Comparison of ENCODE assay signal across 19 mouse cellular contexts in genomic region chr15:77034526-77034925, GRCm38 (mm10). TPM values are rescaled to one million over a fixed set of nuclear protein-coding genes. Genes with fewer than 3 reads are reported as not detected.
A peak's percentile ranks its signal among the peaks of the same experiment; 100 is the strongest.
DNase-seq lines count a peak whose midpoint lies in the region; ATAC-seq and TF ChIP-seq lines count a peak whose summit lies in the region.
"Had no signal": no experiment of that assay in that cellular context is flagged by ENCODE, and none has a peak within 500 bp of the region (broad histone marks: within the 10 kb centered on the region; RNA-seq: fewer than 3 reads in every experiment).

No protein-coding gene starts in this region.

- no peak overlapping the region for H3K4me2 ChIP-seq in heart, embryonic 16.5 days (ENCODE audit: low read depth, low read length)
- H3K4me2 ChIP-seq in kidney, embryonic 16.5 days (replicated peaks; ENCODE audit: low read depth, low read length), result no peak overlapping the region
- H3K4me2 ChIP-seq: forebrain, embryonic 12.5 days had no signal

- no peaks in the 10 kb centered on the region for H3K9me3 ChIP-seq in heart, embryonic 16.5 days (replicated peaks; ENCODE audit: control insufficient read depth, low read length)
- H3K9me3 ChIP-seq in embryonic facial prominence, embryonic 10.5 days, result no peaks in the 10 kb centered on the region
- no peaks in the 10 kb centered on the region for H3K9me3 ChIP-seq in kidney, embryonic 16.5 days (ENCODE audit: low read length)
- H3K9me3 ChIP-seq: forebrain, embryonic 12.5 days; hindbrain, embryonic 10.5 days had no signal

- 73% methylated on average over 6 of the region's 6 CpGs for WGBS in heart, embryonic 16.5 days
- 18% methylated on average over 6 of the region's 6 CpGs for WGBS in cerebellum, adult 2 months
- 83% methylated on average over 6 of the region's 6 CpGs for WGBS in embryonic facial prominence, embryonic 10.5 days
- 79% methylated on average over 6 of the region's 6 CpGs for WGBS in kidney, embryonic 16.5 days

- peaks cover 50% of the 10 kb centered on the region for H3K4me1 ChIP-seq in heart, embryonic 16.5 days (ENCODE audit: control insufficient read depth, insufficient read depth, low read length)
- peaks cover 24% of the 10 kb centered on the region for H3K4me1 ChIP-seq in cerebellum, adult 2 months (ENCODE audit: control insufficient read depth, insufficient read depth, low read length)
- H3K4me1 ChIP-seq in embryonic facial prominence, embryonic 10.5 days, result peaks cover 44% of the 10 kb centered on the region
- H3K4me1 ChIP-seq in kidney, embryonic 16.5 days (ENCODE audit: insufficient read depth, low read length), result peaks cover 30% of the 10 kb centered on the region

- ATAC-seq in heart, embryonic 16.5 days (replicated peaks; ENCODE audit: extremely low read depth, insufficient read depth, low FRiP score), result no peak
- ATAC-seq in cerebellum, adult (ENCODE audit: insufficient number of reproducible peaks, low FRiP score, low TSS enrichment), result peak; percentile 74
- ATAC-seq in kidney, embryonic 16.5 days (ENCODE audit: low FRiP score, low TSS enrichment), result no peak

- no peaks in the 10 kb centered on the region for H3K36me3 ChIP-seq in heart, embryonic 16.5 days (ENCODE audit: control insufficient read depth, insufficient read depth)
- H3K36me3 ChIP-seq in embryonic facial prominence, embryonic 10.5 days (replicated peaks), result no peaks in the 10 kb centered on the region
- no peaks in the 10 kb centered on the region for H3K36me3 ChIP-seq in kidney, embryonic 16.5 days (ENCODE audit: insufficient read depth, low read length)
- H3K36me3 ChIP-seq: forebrain, embryonic 12.5 days; hindbrain, embryonic 10.5 days had no signal

- H3K4me3 ChIP-seq in heart, embryonic 16.5 days (ENCODE audit: low read length), result no peak overlapping the region
- no peak overlapping the region for H3K4me3 ChIP-seq in cerebellum, adult 2 months (replicated peaks; ENCODE audit: insufficient read depth, low read depth, low read length)
- H3K4me3 ChIP-seq in embryonic facial prominence, embryonic 10.5 days, result no peak overlapping the region
- no peak overlapping the region for H3K4me3 ChIP-seq in kidney, embryonic 16.5 days (ENCODE audit: low read length)
- H3K4me3 ChIP-seq: forebrain, embryonic 12.5 days; hindbrain, embryonic 10.5 days had no signal

- H3K27ac ChIP-seq in heart, embryonic 16.5 days (ENCODE audit: low read length), result peak overlapping the region; percentile 52
- H3K27ac ChIP-seq in cerebellum, adult 2 months (ENCODE audit: insufficient read depth, low read length), result no peak overlapping the region
- peak overlapping the region; percentile 41 for H3K27ac ChIP-seq in embryonic facial prominence, embryonic 10.5 days (replicated peaks)
- no peak overlapping the region for H3K27ac ChIP-seq in kidney, embryonic 16.5 days (ENCODE audit: low read length)
- H3K27ac ChIP-seq: forebrain, embryonic 12.5 days; hindbrain, embryonic 10.5 days had no signal

- DNase-seq in heart, adult 9 months (ENCODE audit: low spot score in 2 of 2), result no peak
- peak; percentile 82 to 89 for DNase-seq in cerebellum, adult 2 months
- no peak for DNase-seq in embryonic facial prominence, embryonic 10.5 days (ENCODE audit: low spot score)
- DNase-seq in adrenal gland, adult 8-10 months, result no peak
- no peak for DNase-seq in right cerebral cortex, postnatal 4 days
- DNase-seq: gastrocnemius, postnatal 25 days; kidney, adult 18-20 months; lung, adult 18-20 months; lung, postnatal 36 days; thymus, adult 18-20 months had no signal

- TF ChIP-seq CTCF in cerebellum, adult 2 months (IDR thresholded peaks at IDR 0.05; ENCODE audit: borderline replicate concordance, insufficient read depth, low read depth, low read length), result peak; percentile 53; the same call in 1 of the 2 replicates

- TF ChIP-seq POLR2A in cerebellum, adult 2 months (IDR thresholded peaks at IDR 0.05; ENCODE audit: borderline replicate concordance, insufficient read depth, low read length), result no peak

- H3K9ac ChIP-seq in heart, embryonic 16.5 days (ENCODE audit: low read length), result peak overlapping the region; percentile 34
- H3K9ac ChIP-seq in kidney, embryonic 16.5 days (replicated peaks; ENCODE audit: low read length), result no peak overlapping the region
- H3K9ac ChIP-seq: forebrain, embryonic 12.5 days had no signal

- no peaks in the 10 kb centered on the region for H3K27me3 ChIP-seq in heart, embryonic 16.5 days (ENCODE audit: control insufficient read depth, insufficient read depth, low read length)
- no peaks in the 10 kb centered on the region for H3K27me3 ChIP-seq in cerebellum, adult 2 months (ENCODE audit: control insufficient read depth, insufficient read depth, low read length)
- H3K27me3 ChIP-seq in embryonic facial prominence, embryonic 10.5 days (replicated peaks; ENCODE audit: low read depth, poor library complexity, severe bottlenecking), result no peaks in the 10 kb centered on the region
- no peaks in the 10 kb centered on the region for H3K27me3 ChIP-seq in kidney, embryonic 16.5 days (ENCODE audit: insufficient read depth, low read length)
- H3K27me3 ChIP-seq: forebrain, embryonic 12.5 days had no signal

RNA-seq across cellular contexts. Expression of gene Apol6, which starts 10.0 kb away (rescaled TPM):
- polyA plus RNA-seq in heart, embryonic 16.5 days (2015; fragmentation: Nextera tagmentation; extraction: Ambion mirVana), result 0.11 and 0.30 TPM in 2 replicates
- polyA plus RNA-seq in cerebellum, adult 2 months (2012; rRNA removed), result 0.30 and 0.49 TPM in 2 replicates
- 0.07 and 0.16 TPM in 2 replicates for polyA plus RNA-seq in embryonic facial prominence, embryonic 10.5 days (2016; fragmentation: Nextera tagmentation; extraction: Ambion mirVana)
- total RNA-seq in adrenal gland, adult 8-10 months (2022), result 10 to 100 TPM; 11.8 to 73.3 (median 21.2) TPM
- polyA plus RNA-seq in kidney, embryonic 16.5 days (2015; fragmentation: Nextera tagmentation; extraction: Ambion mirVana), result not detected in 2 replicates
- total RNA-seq: common myeloid progenitor, adult 5-6 weeks; MEL had no signal
- polyA plus RNA-seq: forebrain, embryonic 12.5 days; hindbrain, embryonic 10.5 days; liver, adult 2 months had no signal

RNA-seq across cellular contexts. Expression of gene Mb, which starts 15.9 kb away (rescaled TPM):
- 977 and 1,096 TPM in 2 replicates for polyA plus RNA-seq in heart, embryonic 16.5 days (2015; fragmentation: Nextera tagmentation; extraction: Ambion mirVana)
- 0.59 and 0.93 TPM in 2 replicates for polyA plus RNA-seq in cerebellum, adult 2 months (2012; rRNA removed)
- 0.72 and 0.86 TPM in 2 replicates for polyA plus RNA-seq in embryonic facial prominence, embryonic 10.5 days (2016; fragmentation: Nextera tagmentation; extraction: Ambion mirVana)
- total RNA-seq in adrenal gland, adult 8-10 months (2022), result 1 to 10 TPM in 1 of 4 experiments, under 1 TPM in 1, not detected in 2; 0.96 to 4.0 TPM
- 0.64 and 0.71 TPM in 2 replicates for polyA plus RNA-seq in kidney, embryonic 16.5 days (2015; fragmentation: Nextera tagmentation; extraction: Ambion mirVana)
- total RNA-seq: common myeloid progenitor, adult 5-6 weeks; left cerebral cortex, postnatal 10 days; MEL had no signal
- polyA plus RNA-seq: forebrain, embryonic 12.5 days; liver, adult 2 months had no signal

Comparison
In these comparisons a context has a peak if more than half of its experiments do, and no peak if none do; other contexts are left out.
1. H3K27ac ChIP-seq: peak in heart, embryonic 16.5 days (single experiment) and embryonic facial prominence, embryonic 10.5 days (single experiment); none in cerebellum, adult 2 months (single experiment) and kidney, embryonic 16.5 days (single experiment).
2. DNase-seq: peak in cerebellum, adult 2 months (2 of 2); none in heart, adult 9 months (0 of 2), embryonic facial prominence, embryonic 10.5 days (single experiment), adrenal gland, adult 8-10 months (single experiment) and right cerebral cortex, postnatal 4 days (single experiment).
3. RNA of gene Mb, which starts 15.9 kb away (polyA plus RNA-seq): 977 to 1,096 TPM in heart, embryonic 16.5 days; 0.72 to 0.86 TPM in embryonic facial prominence, embryonic 10.5 days, 0.64 to 0.71 TPM in kidney, embryonic 16.5 days and 0.59 to 0.93 TPM in cerebellum, adult 2 months; every median in the first group is over 100 times any median in the second.